Mouse (Mus musculus): ENCODE measurements at regions not wholly inside any gene's neighbourhood (a gene's known extent, or its start where the extent isn't known, plus 50 kb on each side); places are given as distances from the start of the nearest gene placed in this dataset.

DNA sequence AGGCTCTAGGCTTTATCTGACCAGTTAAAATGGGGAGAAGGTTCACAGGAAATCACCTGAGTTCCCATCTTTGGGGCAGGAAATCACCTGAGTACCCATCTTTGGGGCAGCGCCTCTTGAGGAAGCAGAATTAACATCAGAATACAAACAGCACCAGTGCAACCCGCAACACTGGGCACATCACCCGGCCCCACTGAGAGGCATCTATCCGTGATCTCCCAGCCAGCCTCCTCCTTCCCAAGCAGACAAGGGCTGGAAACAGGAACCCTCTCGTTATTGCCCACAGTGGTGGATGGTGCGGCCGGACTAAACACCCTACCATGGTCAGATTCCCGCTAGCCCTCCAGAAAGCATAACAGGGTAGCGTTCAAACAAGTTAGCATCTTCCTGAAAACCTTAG, 57.3 kb upstream of the Top1 start:
- TF ChIP-seq POLR2A (IDR thresholded peaks at IDR 0.05; ENCODE audit: low read depth, low read length) = no peak
- TF ChIP-seq CTCF (IDR thresholded peaks at IDR 0.05; ENCODE audit: extremely low read depth, insufficient read depth, insufficient read length, insufficient replicate concordance) = no peak
